8 mouse cellular contexts compared by ENCODE assay signal in the genomic region with DNA sequence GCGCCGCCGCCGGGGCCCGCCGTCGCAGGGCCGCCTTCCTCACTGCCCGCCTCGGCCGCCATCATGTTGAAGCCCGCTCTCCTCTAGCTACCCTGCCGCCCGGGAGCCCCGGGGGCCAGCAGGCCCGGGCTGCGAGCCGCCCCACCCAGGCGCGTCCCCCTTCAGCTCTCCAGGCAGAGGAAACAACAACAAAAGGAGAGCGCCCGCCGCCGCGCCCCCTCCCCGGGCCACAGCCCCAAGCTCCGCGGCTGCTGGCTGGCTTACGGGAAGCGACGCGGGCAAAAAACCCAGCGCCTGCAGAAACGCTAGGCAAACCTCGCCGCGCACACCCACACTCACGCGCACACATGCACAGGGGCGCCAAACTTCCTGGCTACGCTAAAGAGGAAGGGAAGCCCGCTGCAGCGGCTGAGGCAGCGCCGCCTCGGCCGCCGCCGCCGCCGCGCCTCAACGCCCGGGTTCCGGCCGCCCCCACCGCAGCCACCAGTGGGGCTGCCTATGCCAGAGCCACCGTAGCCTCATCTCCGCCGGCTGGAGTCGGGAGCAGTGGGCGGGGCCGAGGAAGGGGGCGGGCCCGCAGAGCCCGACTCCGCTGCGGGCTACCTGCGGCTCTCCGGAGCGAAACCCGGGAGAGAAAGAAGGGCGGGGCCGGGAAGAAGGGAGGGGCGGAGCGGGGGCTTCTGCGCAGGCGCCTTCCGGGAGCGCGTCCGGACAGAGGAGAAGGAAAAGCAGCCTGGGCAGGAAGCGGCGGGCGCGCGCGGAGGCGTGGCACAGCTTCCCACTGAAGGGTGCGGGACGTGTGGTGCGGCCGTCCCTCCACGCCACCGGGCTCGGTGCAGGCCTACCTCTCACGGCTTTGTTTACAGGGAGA. TPM values are rescaled to one million over a fixed set of nuclear protein-coding genes. Genes with fewer than 3 reads are reported as not detected.
DNase-seq lines count a peak whose midpoint lies in the region; ATAC-seq and TF ChIP-seq lines count a peak whose summit lies in the region.

Gene Rasa1, minus strand, starts transcription at position 288 of the 871 bp plus-strand sequence.

- peak; percentile 97 for DNase-seq in 416B (ENCODE audit: low read depth)
- DNase-seq in heart, adult 8-10 months (ENCODE audit: low spot score): peak; percentile 91
- DNase-seq in monocyte, adult 2 months (ENCODE audit: low read depth in 1 of 2, low spot score in 2 of 2): peak; percentile 66 to 81
- DNase-seq in spleen, postnatal 36 days (ENCODE audit: low spot score in 2 of 2): peak; percentile 90

- peak within 1 kb of the TSS; percentile 60 for H3K4me2 ChIP-seq in embryonic facial prominence, embryonic 15.5 days (replicated peaks)
- peak within 1 kb of the TSS; percentile 52 for H3K4me2 ChIP-seq in kidney, embryonic 14.5 days (replicated peaks; ENCODE audit: low read depth, low read length)
- peak within 1 kb of the TSS; percentile 49 for H3K4me2 ChIP-seq in limb, embryonic 15.5 days

- no peak for TF ChIP-seq CTCF in bone marrow, adult 2 months (IDR thresholded peaks at IDR 0.05; ENCODE audit: control insufficient read depth, insufficient read depth, low read length)

- no peaks in the 10 kb centered on the region for H3K4me1 ChIP-seq in bone marrow, adult 2 months (ENCODE audit: control insufficient read depth, insufficient read depth, low read length)
- H3K4me1 ChIP-seq in embryonic facial prominence, embryonic 15.5 days: peaks cover 4% of the 10 kb centered on the region; the same call in 1 of the 2 replicates
- no peaks in the 10 kb centered on the region for H3K4me1 ChIP-seq in kidney, embryonic 14.5 days (ENCODE audit: control insufficient read depth, insufficient read depth, low read length)
- peaks cover 4% of the 10 kb centered on the region; the same call in 1 of the 2 replicates for H3K4me1 ChIP-seq in limb, embryonic 15.5 days

- H3K36me3 ChIP-seq in embryonic facial prominence, embryonic 15.5 days: no peaks in the 10 kb centered on the region
- no peaks in the 10 kb centered on the region for H3K36me3 ChIP-seq in kidney, embryonic 14.5 days (ENCODE audit: control insufficient read depth, insufficient read depth, low read length)
- no peaks in the 10 kb centered on the region for H3K36me3 ChIP-seq in limb, embryonic 15.5 days

- H3K9me3 ChIP-seq in embryonic facial prominence, embryonic 15.5 days (replicated peaks): no peaks in the 10 kb centered on the region
- no peaks in the 10 kb centered on the region for H3K9me3 ChIP-seq in kidney, embryonic 14.5 days (ENCODE audit: control insufficient read depth, low read length)
- no peaks in the 10 kb centered on the region for H3K9me3 ChIP-seq in limb, embryonic 15.5 days

- peak; percentile 99 for ATAC-seq in embryonic facial prominence, embryonic 15.5 days (ENCODE audit: insufficient number of reproducible peaks, low FRiP score, low TSS enrichment, low read depth)
- peak; percentile 99 for ATAC-seq in kidney, embryonic 14.5 days (ENCODE audit: low FRiP score, low TSS enrichment)
- peak; percentile 99 for ATAC-seq in limb, embryonic 15.5 days (ENCODE audit: insufficient number of reproducible peaks, low FRiP score, low TSS enrichment, low read depth)

- WGBS in bone marrow, adult 2 months: under 1% methylated on average over 96 of the region's 97 CpGs
- under 1% methylated on average over 94 of the region's 97 CpGs for whole genome bisulfite sequencing in embryonic facial prominence, embryonic 15.5 days
- 1% methylated on average over 63 of the region's 97 CpGs for WGBS in kidney, embryonic 14.5 days
- WGBS in limb, embryonic 15.5 days: under 1% methylated on average over 92 of the region's 97 CpGs

- H3K4me3 ChIP-seq in bone marrow, adult 2 months (replicated peaks; ENCODE audit: control insufficient read depth, low read depth, low read length): peak within 1 kb of the TSS; percentile 96
- H3K4me3 ChIP-seq in embryonic facial prominence, embryonic 15.5 days (replicated peaks): peak within 1 kb of the TSS; percentile 94
- H3K4me3 ChIP-seq in kidney, embryonic 14.5 days (ENCODE audit: low read length): peak within 1 kb of the TSS; percentile 91
- H3K4me3 ChIP-seq in limb, embryonic 15.5 days: peak within 1 kb of the TSS; percentile 86

- H3K9ac ChIP-seq in embryonic facial prominence, embryonic 15.5 days: peak within 1 kb of the TSS; percentile 97
- H3K9ac ChIP-seq in kidney, embryonic 14.5 days (ENCODE audit: low read depth, low read length): peak within 1 kb of the TSS; percentile 97
- peak within 1 kb of the TSS; percentile 85 for H3K9ac ChIP-seq in limb, embryonic 15.5 days

- H3K27me3 ChIP-seq in embryonic facial prominence, embryonic 15.5 days: no peaks in the 10 kb centered on the region
- no peaks in the 10 kb centered on the region for H3K27me3 ChIP-seq in kidney, embryonic 14.5 days (ENCODE audit: control insufficient read depth, insufficient read depth, low read length)
- H3K27me3 ChIP-seq in limb, embryonic 15.5 days: no peaks in the 10 kb centered on the region

- H3K27ac ChIP-seq in bone marrow, adult 2 months (ENCODE audit: control insufficient read depth, insufficient read depth, low read depth, low read length, poor library complexity): peak within 1 kb of the TSS; percentile 98
- peak within 1 kb of the TSS; percentile 99 for H3K27ac ChIP-seq in embryonic facial prominence, embryonic 15.5 days (replicated peaks)
- peak within 1 kb of the TSS; percentile 100 for H3K27ac ChIP-seq in kidney, embryonic 14.5 days (ENCODE audit: low read depth, low read length)
- peak within 1 kb of the TSS; percentile 100 for H3K27ac ChIP-seq in limb, embryonic 15.5 days

- peak; percentile 64; the same call in 1 of the 2 replicates for TF ChIP-seq POLR2A in bone marrow, adult 2 months (IDR thresholded peaks at IDR 0.05; ENCODE audit: borderline replicate concordance, control insufficient read depth, low read depth, low read length)

RNA-seq across cellular contexts. Expression of gene Rasa1, which starts in this region (rescaled TPM):
- 9.6 and 20.1 TPM in 2 replicates for polyA plus RNA-seq in bone marrow, adult 2 months (2011; ENCODE audit: insufficient read depth, insufficient read length, low replicate concordance, missing spikeins)
- 43.8 and 49.0 TPM in 2 replicates for polyA plus RNA-seq in embryonic facial prominence, embryonic 15.5 days (2015; fragmentation: Nextera tagmentation; extraction: Ambion mirVana)
- 10 to 100 TPM; 21.7 to 28.2 (median 26.4) TPM for total RNA-seq in heart, adult 8-10 months (2022)
- 57.4 and 63.0 TPM in 2 replicates for polyA plus RNA-seq in kidney, embryonic 14.5 days (2014; fragmentation: Nextera tagmentation; extraction: Ambion mirVana)
- 37.9 and 42.5 TPM in 2 replicates for polyA plus RNA-seq in limb, embryonic 15.5 days (2015; fragmentation: Nextera tagmentation; extraction: Ambion mirVana)

Comparison
In these comparisons a context has a peak if more than half of its experiments do, and no peak if none do; other contexts are left out.
1. Peak in every context shown above with its lines: DNase-seq, ATAC-seq, H3K4me3 ChIP-seq and H3K27ac ChIP-seq.